Mouse (Mus musculus) neural tube, postnatal 0 days (tissue): ENCODE data around the gene Tbc1d2. TPM values are rescaled to one million over a fixed set of nuclear protein-coding genes. Genes with fewer than 3 reads are reported as not detected.

ENCODE experiments used
- polyA plus RNA-seq: library from polyadenylated mRNA; unstranded; fragments of >200 nt; fragmentation: Nextera tagmentation; extraction: Ambion mirVana; gene quantifications from 2 replicates; pipeline ENCODE4 v1.2.1, GENCODE M21; 2015

The Tbc1d2 gene
- 0.70 and 0.85 TPM in 2 replicates for polyA plus RNA-seq

GRCm38 (mm10) chr4:46650086-46650753 lies at the start of gene Tbc1d2:
Tbc1d2 (minus strand) TSS chr4:46650209.

GRCm38 (mm10) chr4:46601844-46602423 lies 48.1 kb downstream of the Tbc1d2 start, which contains the start of gene Coro2a:
Coro2a (minus strand) TSS chr4:46602202.

Other genes starting within 250 kb of the Tbc1d2 start
- not detected in 2 replicates for gene Hemgn, start 236.7 kb downstream of the Tbc1d2 start, polyA plus RNA-seq
- 61.6 and 68.4 TPM in 2 replicates for gene Anp32b, start 199.3 kb downstream of the Tbc1d2 start, polyA plus RNA-seq
- 55.9 and 60.8 TPM in 2 replicates for gene Nans, start 161.0 kb downstream of the Tbc1d2 start, polyA plus RNA-seq
- 2.2 and 2.4 TPM in 2 replicates for gene Trim14, start 114.1 kb downstream of the Tbc1d2 start, polyA plus RNA-seq
- gene Coro2a, start 48.0 kb downstream of the Tbc1d2 start, polyA plus RNA-seq, result 8.5 and 9.1 TPM in 2 replicates